Mouse (Mus musculus) ovary, adult 10 weeks (tissue): ENCODE measurements around the gene Primpol. TPM values are rescaled to one million over a fixed set of nuclear protein-coding genes. Genes with fewer than 3 reads are reported as not detected.

Experiments used
- polyA plus RNA-seq: library from polyadenylated mRNA; stranded (reverse); fragments of 350-450 nt; fragmentation: Illumina TruSeq; extraction: RNeasy Lipid Tissue Mini Kit (QIAGEN cat#74804); gene quantifications from one replicate; pipeline ENCODE4 v1.2.3, GENCODE M21; 2014

Primpol gene
- polyA plus RNA-seq = 23.5 TPM

DNA sequence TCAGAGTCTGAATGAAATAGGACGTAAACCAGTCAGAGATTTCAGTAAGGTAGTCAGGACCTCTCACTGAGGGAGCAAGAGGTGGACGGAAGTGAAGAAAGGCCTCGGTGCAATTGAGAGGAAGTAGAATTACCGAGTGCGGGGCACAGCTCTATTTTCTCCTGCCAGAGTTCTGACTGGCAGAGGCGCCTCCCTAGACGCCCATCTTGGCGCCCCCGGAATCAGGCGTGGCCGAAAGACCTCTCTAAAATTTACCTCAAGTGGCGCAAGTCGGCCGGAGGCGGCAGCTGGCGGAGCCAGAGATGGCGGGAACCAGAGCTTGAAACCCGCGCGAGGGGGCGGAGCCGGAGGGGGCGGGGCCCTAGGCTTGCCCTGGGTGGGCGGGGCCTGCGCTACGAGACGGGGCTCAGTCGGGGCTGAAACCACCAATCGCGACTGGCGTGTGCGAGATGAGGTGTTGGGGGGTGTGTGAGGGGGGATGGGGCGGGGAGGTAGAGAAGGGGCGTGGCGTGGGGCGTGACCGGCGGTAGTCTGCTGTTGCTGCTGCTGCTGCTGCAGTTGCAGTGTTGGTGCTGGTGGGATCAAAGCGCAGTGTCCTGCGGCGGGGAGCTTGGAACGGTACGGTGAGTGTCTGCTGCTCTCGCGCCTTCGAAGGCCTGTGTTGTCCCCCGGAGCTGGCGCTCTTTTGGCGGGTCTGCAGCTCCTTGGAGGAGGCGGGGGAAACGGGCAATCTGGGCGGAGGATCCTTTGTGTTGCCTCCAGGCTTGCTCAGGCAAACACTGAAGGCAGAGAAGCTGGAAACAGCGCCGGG, at the start of gene Primpol, which contains the start of gene Casp3:
Gene Primpol (minus strand): TSS at position 334 of the 811 bp plus-strand sequence.
Gene Casp3 (plus strand): TSS at position 413 of the 811 bp plus-strand sequence.

DNA sequence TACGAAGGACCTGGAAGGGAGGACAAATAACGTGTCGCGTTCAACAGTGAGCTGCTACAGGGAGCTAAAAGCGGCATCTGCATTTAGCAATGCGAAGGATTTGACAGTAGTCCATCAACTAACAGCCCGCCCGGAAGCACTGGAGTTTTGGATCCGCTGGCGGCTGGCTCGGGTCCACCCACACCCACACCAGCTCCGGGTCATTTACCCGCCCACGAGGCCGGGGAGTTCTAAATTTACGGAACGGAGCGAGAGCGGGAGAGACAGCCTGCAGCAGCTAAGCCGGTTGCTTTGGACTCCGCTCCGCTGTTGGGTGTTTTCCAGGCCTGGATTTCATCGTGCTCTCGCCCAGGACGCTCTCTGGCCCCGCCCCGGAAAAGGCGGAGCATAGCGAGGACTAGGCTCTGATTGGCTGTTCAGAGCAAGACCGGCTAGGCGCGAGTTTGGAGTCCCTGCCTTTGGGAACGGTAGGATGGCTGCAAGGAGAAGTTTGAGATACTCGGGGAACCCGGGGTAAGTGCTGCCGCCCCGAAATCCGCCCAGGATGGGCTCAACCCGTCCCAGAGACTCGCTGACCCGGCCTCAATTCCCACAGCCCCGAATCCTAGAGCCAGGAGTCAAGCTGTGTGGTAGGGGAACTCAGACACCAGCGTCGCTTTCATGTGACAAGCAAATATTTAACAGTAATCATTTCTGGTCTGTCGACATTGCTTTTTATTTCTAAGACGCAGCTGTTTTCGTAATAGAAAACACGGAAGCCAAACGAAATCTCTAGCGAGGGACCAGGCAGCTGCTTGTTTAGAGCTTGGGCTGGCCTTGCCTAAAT, 65.2 kb downstream of the Primpol start, which contains the start of gene Cenpu:
Gene Cenpu (plus strand): TSS at position 414 of the 826 bp plus-strand sequence.

Other genes with a start within 250 kb of the Primpol start
- gene Acsl1, start 146.2 kb downstream of the Primpol start, polyA plus RNA-seq = 18.6 TPM
- gene Cenpu, start 65.2 kb downstream of the Primpol start, polyA plus RNA-seq = 35.0 TPM
- 113 TPM for gene Casp3, start 79 bp upstream of the Primpol start, polyA plus RNA-seq
- gene Irf2, start 122.5 kb upstream of the Primpol start, polyA plus RNA-seq = 185 TPM